Mouse (Mus musculus): Measurements from ENCODE around the gene Bst1.

Gene Bst1

GRCm38 (mm10) chr5:43860096-43860495, 41.4 kb downstream of the Bst1 start:
- no peak for DNase-seq (ENCODE audit: low read depth)

DNA sequence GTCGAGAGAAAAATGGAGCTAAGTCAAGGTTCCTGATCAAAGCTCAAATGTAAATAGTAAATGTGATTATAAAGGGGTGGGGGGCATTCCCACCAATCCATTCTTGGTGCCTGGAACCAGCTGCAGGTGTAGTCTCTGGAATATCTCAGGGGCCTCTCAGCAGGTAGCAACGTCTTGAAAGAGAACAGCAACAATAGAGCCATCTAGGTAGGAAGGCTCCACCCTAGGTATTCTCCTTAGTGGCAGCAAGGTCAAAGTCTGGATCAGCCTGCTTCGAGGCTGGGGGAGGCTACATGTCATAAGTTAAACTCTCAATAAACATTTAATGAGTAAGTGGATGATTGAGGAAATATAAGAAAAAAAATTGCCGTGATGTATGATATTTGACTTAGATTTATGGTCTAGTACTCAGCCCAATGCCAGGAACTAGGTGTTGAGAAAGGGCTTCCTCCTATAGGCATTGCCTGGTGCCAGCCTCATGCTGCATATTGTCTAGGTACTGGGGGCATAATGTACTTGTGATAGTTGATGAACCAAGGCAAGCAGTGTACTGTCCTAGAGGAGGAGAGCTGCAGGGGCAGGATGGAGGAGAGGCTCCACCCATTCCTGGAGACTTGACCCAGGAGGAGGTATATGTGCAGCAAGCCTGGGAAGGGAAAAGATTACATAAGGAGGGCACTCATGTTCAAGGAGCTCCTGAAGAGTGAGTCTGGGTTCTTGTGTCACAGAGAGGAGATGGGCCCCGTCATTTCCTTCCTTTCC, 42.2 kb downstream of the Bst1 start:
- no peak for DNase-seq (ENCODE audit: low read depth)

DNA sequence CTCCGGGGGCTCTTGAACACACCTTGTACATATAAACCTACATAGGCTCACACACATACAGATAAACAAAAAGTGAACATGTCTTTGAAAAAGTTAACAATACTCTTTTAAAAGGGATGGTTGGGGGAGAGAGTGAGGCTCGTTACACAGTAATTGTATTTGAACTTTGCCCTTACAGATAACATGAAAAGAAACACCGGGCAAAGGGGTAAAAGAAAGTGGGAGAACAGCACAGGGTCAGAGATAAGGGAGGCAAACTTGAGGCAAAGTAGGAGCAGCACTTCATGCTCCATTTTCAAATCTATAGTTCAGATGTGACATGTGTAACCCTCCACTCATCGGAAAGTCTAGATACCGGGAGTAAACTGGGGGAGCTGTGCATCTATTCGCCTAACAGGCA, 45.0 kb downstream of the Bst1 start:
- no peak for DNase-seq (ENCODE audit: low read depth)

- no peak for DNase-seq (ENCODE audit: low read depth)
These were observed 46.6 kb downstream of the Bst1 start for GRCm38 (mm10) chr5:43865316-43865715.

GRCm38 (mm10) chr5:43868253-43868652, 49.6 kb downstream of the Bst1 start, which contains the start of gene Cd38:
TSS of gene Cd38 (plus strand) at chr5:43868553.
- peak; percentile 6 for DNase-seq (ENCODE audit: low read depth)

GRCm38 (mm10) chr5:43868711-43869600, 50.3 kb downstream of the Bst1 start:
- DNase-seq (ENCODE audit: low read depth), result peak; percentile 50

DNA sequence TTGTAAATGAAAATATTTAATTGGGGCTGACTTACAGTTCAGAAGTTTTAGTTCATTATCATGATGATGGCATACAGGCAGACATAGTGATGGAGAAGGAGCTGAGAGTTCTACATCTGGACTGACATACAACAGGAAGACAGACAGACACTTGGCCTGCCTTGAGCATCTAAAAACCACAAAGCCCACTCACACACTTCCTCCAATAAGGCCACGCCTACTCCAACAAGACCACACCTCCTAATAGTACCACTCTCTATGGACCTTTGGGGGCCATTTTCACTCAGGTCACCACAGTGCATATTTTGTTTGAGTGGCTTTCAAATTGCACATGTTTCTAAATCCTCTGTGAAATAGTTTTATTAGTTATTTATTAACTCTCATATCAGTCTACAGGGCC, 53.2 kb downstream of the Bst1 start:
- no peak for DNase-seq (ENCODE audit: low read depth)

DNA sequence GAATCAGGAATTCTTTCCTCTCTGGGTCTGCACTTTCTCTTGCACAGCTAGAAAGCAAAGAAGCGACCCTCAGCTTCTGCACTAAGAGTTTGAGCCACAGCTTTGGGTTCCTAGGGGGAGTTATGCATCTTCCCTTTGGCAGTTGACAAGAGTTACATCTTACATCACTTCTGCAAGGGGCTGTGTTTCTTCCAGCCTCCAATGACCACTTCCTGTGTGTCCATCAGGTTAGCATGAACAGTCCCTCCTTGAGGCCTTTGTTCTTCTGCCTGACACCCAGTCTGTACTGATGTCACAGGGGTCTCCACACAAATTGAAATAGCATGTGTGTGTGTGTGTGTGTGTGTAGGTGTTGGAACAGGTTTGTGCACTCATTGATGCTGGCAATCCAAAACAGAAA, 54.0 kb downstream of the Bst1 start:
- DNase-seq (ENCODE audit: low read depth), result no peak

- no peak for DNase-seq (ENCODE audit: low read depth)
These were observed 63.3 kb downstream of the Bst1 start for GRCm38 (mm10) chr5:43882034-43882433.

DNA sequence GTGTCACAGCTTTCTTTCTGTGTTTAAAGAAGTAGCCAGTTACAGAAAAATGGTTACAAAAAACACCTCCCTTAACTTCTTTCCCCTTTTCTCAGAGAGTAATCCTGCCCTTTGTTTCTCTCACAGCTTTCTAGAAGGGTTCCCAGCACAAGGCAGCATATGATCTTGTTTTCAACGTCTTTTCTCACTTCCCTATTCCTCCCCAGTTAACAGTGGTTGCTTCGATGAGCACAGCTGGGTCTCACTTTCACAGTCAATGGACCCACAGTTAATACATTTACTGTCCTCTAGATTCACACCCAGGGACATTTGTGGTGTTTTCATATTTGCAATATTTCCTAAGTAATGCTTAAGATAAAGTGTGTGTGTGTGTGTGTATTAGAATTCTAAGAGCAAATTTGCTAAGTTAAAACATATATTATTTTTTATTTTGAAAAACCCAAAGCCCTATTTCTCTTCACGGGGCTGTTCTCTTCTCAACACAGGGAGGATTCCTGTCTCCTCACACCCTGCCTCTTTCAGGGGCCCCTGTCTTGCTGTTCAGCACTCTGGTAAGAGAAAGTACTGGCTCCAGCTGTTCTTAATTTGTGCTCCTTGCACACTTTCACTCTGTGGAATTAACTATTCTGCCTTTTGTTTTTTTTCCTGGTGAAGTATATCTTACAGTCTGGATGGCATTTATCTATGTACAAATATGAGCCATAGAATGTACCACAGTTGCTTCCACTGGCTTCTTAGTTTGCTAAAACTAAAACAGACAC, 66.6 kb downstream of the Bst1 start:
- no peak for DNase-seq (ENCODE audit: low read depth)

- peak; percentile 59 for DNase-seq (ENCODE audit: low read depth)
These were observed 73.7 kb downstream of the Bst1 start for GRCm38 (mm10) chr5:43892386-43892785.

All from induced T-regulatory cell, adult 2 months (primary cell).